Mouse (Mus musculus): ENCODE results near the gene Abca8a. TPM values are rescaled to one million over a fixed set of nuclear protein-coding genes. Genes with fewer than 3 reads are reported as not detected.

The Abca8a gene
- total RNA-seq (2012; rRNA removed) (not detected in 2 replicates), polyA plus RNA-seq (2012; ENCODE audit: insufficient read depth in 1 of 2, insufficient read length in 2 of 2, low read depth in 1 of 2, low replicate concordance in 2 of 2, missing spikeins in 1 of 2) (not detected)

GRCm38 (mm10) chr11:110095858-110096257 is at the start of gene Abca8a:
Gene Abca8a, minus strand, starts transcription at chr11:110095978.
- H3K36me3 ChIP-seq (ENCODE audit: control insufficient read depth in 1 of 2, insufficient read depth in 2 of 2, low read length in 2 of 2): no peaks in the 10 kb centered on the region
- H3K9ac ChIP-seq (ENCODE audit: control insufficient read depth, low read depth, low read length, poor library complexity, severe bottlenecking): no peak within 1 kb of the TSS
- no peak within 1 kb of the TSS for H3K27ac ChIP-seq (ENCODE audit: control insufficient read depth, low read depth, low read length)
- no peaks in the 10 kb centered on the region for H3K4me1 ChIP-seq (ENCODE audit: control insufficient read depth in 1 of 2, insufficient read depth in 2 of 2, low read length in 2 of 2)
- DNase-seq (ENCODE audit: low read depth, low spot score): no peak
- H3K27me3 ChIP-seq (ENCODE audit: control insufficient read depth in 1 of 2, insufficient read depth in 2 of 2, low read length in 2 of 2): no peaks in the 10 kb centered on the region
- H3K79me2 ChIP-seq (ENCODE audit: control insufficient read depth, insufficient read depth, low read length, poor library complexity): no peaks in the 10 kb centered on the region
- no peak for TF ChIP-seq MXI1 (IDR thresholded peaks at IDR 0.05; ENCODE audit: low read depth, low read length)
- TF ChIP-seq POLR2AphosphoS2 (IDR thresholded peaks at IDR 0.05; ENCODE audit: low read length): no peak
- TF ChIP-seq NRF1 (IDR thresholded peaks at IDR 0.05; ENCODE audit: insufficient read depth, low read depth, low read length, poor library complexity, severe bottlenecking): no peak
- TF ChIP-seq GABPA (IDR thresholded peaks at IDR 0.05; ENCODE audit: low read depth, low read length): no peak
- TF ChIP-seq SIN3A (IDR thresholded peaks at IDR 0.05; ENCODE audit: low read length): no peak
- no peak for TF ChIP-seq MEF2A (IDR thresholded peaks at IDR 0.05; ENCODE audit: extremely low read depth, insufficient replicate concordance, low read depth, low read length, poor library complexity, severe bottlenecking)
- no peak for TF ChIP-seq NELFE (IDR thresholded peaks at IDR 0.05; ENCODE audit: low read depth, low read length)
- TF ChIP-seq ETS1 (IDR thresholded peaks at IDR 0.05; ENCODE audit: low read depth, low read length): no peak
- no peak for TF ChIP-seq E2F4 (IDR thresholded peaks at IDR 0.05; ENCODE audit: borderline replicate concordance, low read depth, low read length)
- no peak for TF ChIP-seq CTCF (IDR thresholded peaks at IDR 0.05 in 2 of 3, conservative IDR thresholded peaks at IDR 0.05 in 1 of 3; ENCODE audit: control insufficient read depth in 1 of 3, insufficient read depth in 1 of 3, low read depth in 2 of 3, low read length in 3 of 3, poor library complexity in 1 of 3, severe bottlenecking in 1 of 3)
- H3K4me3 ChIP-seq (ENCODE audit: control insufficient read depth in 1 of 2, insufficient read depth in 1 of 2, low read depth in 2 of 2, low read length in 2 of 2): no peak within 1 kb of the TSS
- H3K9me3 ChIP-seq (replicated peaks; ENCODE audit: insufficient read depth, low read length): no peaks in the 10 kb centered on the region

- Histone ChIP-seq H3K4me1 (ENCODE audit: control insufficient read depth in 1 of 2, insufficient read depth in 2 of 2, low read length in 2 of 2) (no peaks in the 10 kb centered on the region), H3K27ac (ENCODE audit: control insufficient read depth, low read depth, low read length) (no peak overlapping the region), H3K27me3 (ENCODE audit: control insufficient read depth in 1 of 2, insufficient read depth in 2 of 2, low read length in 2 of 2) (no peaks in the 10 kb centered on the region), H3K9ac (ENCODE audit: control insufficient read depth, low read depth, low read length, poor library complexity, severe bottlenecking) (no peak overlapping the region), H3K9me3 (replicated peaks; ENCODE audit: insufficient read depth, low read length) (no peaks in the 10 kb centered on the region), H3K4me3 (ENCODE audit: control insufficient read depth in 1 of 2, insufficient read depth in 1 of 2, low read depth in 2 of 2, low read length in 2 of 2) (no peak overlapping the region), H3K36me3 (ENCODE audit: control insufficient read depth in 1 of 2, insufficient read depth in 2 of 2, low read length in 2 of 2) (no peaks in the 10 kb centered on the region), H3K79me2 (ENCODE audit: control insufficient read depth, insufficient read depth, low read length, poor library complexity) (no peaks in the 10 kb centered on the region)
- no peak for TF ChIP-seq BHLHE40 (IDR thresholded peaks at IDR 0.05; ENCODE audit: borderline replicate concordance, low read depth, low read length)
- TF ChIP-seq CHD2 (IDR thresholded peaks at IDR 0.05; ENCODE audit: low read length): no peak
- TF ChIP-seq ETS1 (IDR thresholded peaks at IDR 0.05; ENCODE audit: low read depth, low read length): no peak
- TF ChIP-seq JUND (IDR thresholded peaks at IDR 0.05; ENCODE audit: low read depth, low read length): no peak
- no peak for TF ChIP-seq USF1 (IDR thresholded peaks at IDR 0.05; ENCODE audit: low read depth, low read length)
- no peak for TF ChIP-seq ELF1 (IDR thresholded peaks at IDR 0.05; ENCODE audit: low read depth, low read length)
- TF ChIP-seq UBTF (IDR thresholded peaks at IDR 0.05; ENCODE audit: borderline replicate concordance, insufficient read depth, low read depth, low read length): no peak
- no peak for TF ChIP-seq CHD1 (IDR thresholded peaks at IDR 0.05; ENCODE audit: low read depth, low read length)
- TF ChIP-seq ZNF384 (IDR thresholded peaks at IDR 0.05; ENCODE audit: low read depth, low read length): no peak
- TF ChIP-seq MAX (IDR thresholded peaks at IDR 0.05; ENCODE audit: low read length): no peak
- no peak for TF ChIP-seq RAD21 (IDR thresholded peaks at IDR 0.05; ENCODE audit: low read depth, low read length)
- DNase-seq (ENCODE audit: low read depth, low spot score): no peak
Measured at GRCm38 (mm10) chr11:110145421-110145820, 49.6 kb upstream of the Abca8a start.
